Mouse (Mus musculus): ENCODE results near the gene Card10.
A peak's percentile ranks its signal among the peaks of the same experiment; 100 is the strongest.
"Not testable (repeated sequence)": the region's sequence is repeated elsewhere in the genome, so short reads cannot be mapped to it uniquely, and the experiment has no call there.

Gene Card10

GRCm38 (mm10) chr15:78802776-78803391 lies at the start of gene Card10:
TSS of gene Card10 (minus strand) at chr15:78803042.
- DNase-seq = peak; percentile 49 to 58

GRCm38 (mm10) chr15:78851505-78852153 lies 48.8 kb upstream of the Card10 start:
- peak; percentile 85 to 89 for DNase-seq

- DNase-seq = no peak
Observed at GRCm38 (mm10) chr15:78850944-78851343, 48.1 kb upstream of the Card10 start.

- no peak for DNase-seq
Observed at GRCm38 (mm10) chr15:78850059-78850824, 47.4 kb upstream of the Card10 start.

GRCm38 (mm10) chr15:78849485-78849884 lies 46.6 kb upstream of the Card10 start:
- DNase-seq = no peak

GRCm38 (mm10) chr15:78848467-78848866 lies 45.6 kb upstream of the Card10 start:
- DNase-seq = peak; percentile 76 to 83

GRCm38 (mm10) chr15:78846805-78847204 lies 44.0 kb upstream of the Card10 start:
- DNase-seq = not testable (repeated sequence)

GRCm38 (mm10) chr15:78846352-78846751 lies 43.5 kb upstream of the Card10 start:
- no peak for DNase-seq

GRCm38 (mm10) chr15:78845867-78846266 lies 43.0 kb upstream of the Card10 start:
- no peak for DNase-seq

GRCm38 (mm10) chr15:78845321-78845720 lies 42.5 kb upstream of the Card10 start:
- no peak for DNase-seq

- DNase-seq = no peak
Observed at GRCm38 (mm10) chr15:78844791-78845190, 41.9 kb upstream of the Card10 start.

GRCm38 (mm10) chr15:78843581-78844469 lies 41.0 kb upstream of the Card10 start:
- DNase-seq = peak; percentile 74 to 77

GRCm38 (mm10) chr15:78842371-78843163 lies 39.7 kb upstream of the Card10 start, which contains the start of gene Cdc42ep1:
TSS of gene Cdc42ep1 (plus strand) at chr15:78842624.
- DNase-seq = no peak

GRCm38 (mm10) chr15:78841161-78841790 lies 38.4 kb upstream of the Card10 start:
- DNase-seq = no peak

GRCm38 (mm10) chr15:78840751-78841150 lies 37.9 kb upstream of the Card10 start:
- no peak for DNase-seq

GRCm38 (mm10) chr15:78840241-78840640 lies 37.4 kb upstream of the Card10 start:
- DNase-seq = no peak

GRCm38 (mm10) chr15:78839744-78840143 lies 36.9 kb upstream of the Card10 start:
- DNase-seq = no peak

- DNase-seq = no peak
Observed at GRCm38 (mm10) chr15:78836086-78836621, 33.3 kb upstream of the Card10 start.

- DNase-seq = peak; percentile 17 to 47
Observed at GRCm38 (mm10) chr15:78835200-78836085, 32.6 kb upstream of the Card10 start.

Measured in thymus, postnatal 36 days (tissue).